ENCODE assay signal across 8 mouse cellular contexts in the genomic region with DNA sequence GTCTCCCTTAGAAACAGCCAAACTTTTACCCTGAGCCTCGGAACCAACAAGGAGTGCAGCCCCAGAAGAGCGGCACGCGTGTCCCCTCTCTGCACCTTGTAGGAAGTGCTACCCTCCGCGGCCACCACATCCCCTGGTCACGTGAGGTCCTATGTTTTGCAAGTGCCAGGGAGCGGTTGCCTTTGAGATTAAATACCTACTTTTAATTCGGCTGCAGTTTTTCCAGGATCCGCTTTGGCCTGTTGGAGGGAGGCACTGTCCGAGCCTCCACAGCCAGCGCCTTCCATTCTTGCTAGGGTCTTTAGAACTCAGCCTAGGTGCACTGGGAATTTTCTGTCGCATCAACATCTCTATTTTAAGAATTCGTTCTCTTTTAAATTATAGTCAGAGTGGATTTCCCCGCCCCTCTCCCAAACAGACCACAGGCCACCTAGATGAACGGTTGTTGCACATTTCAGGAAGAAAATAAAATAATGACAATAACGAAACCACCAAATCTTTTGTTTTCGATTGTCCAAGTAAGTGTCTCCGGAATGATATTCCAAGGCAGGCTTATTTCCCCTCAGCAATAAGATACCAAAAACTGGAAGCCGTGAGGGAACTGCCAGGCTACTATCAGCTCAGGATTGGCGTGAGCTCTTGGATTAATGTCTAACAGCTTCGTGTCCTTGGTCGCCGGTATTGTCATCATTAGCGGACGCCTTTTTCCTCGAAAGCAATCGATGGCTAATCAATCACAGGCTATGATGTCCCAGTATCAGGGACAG. TPM values are rescaled to one million over a fixed set of nuclear protein-coding genes. Genes with fewer than 3 reads are reported as not detected.
A peak's percentile ranks its signal among the peaks of the same experiment; 100 is the strongest.
DNase-seq lines count a peak whose midpoint lies in the region; ATAC-seq and TF ChIP-seq lines count a peak whose summit lies in the region.

No protein-coding gene starts in this region.

- WGBS in hindbrain, embryonic 14.5 days = 1% methylated on average over 28 of the region's 28 CpGs
- WGBS in liver, postnatal 0 days (ENCODE audit: insufficient replicate concordance) = 2% methylated on average over 28 of the region's 28 CpGs
- WGBS in neural tube, embryonic 11.5 days = under 1% methylated on average over 28 of the region's 28 CpGs

- TF ChIP-seq CTCF in cortical plate, adult 2 months (IDR thresholded peaks at IDR 0.05; ENCODE audit: extremely low read depth, insufficient read depth, low read length) = no peak
- no peak for TF ChIP-seq CTCF in liver, postnatal 0 days (IDR thresholded peaks at IDR 0.05; ENCODE audit: low read depth)

- H3K9ac ChIP-seq in hindbrain, embryonic 14.5 days = no peak overlapping the region
- peak overlapping the region; percentile 54 for H3K9ac ChIP-seq in liver, postnatal 0 days (replicated peaks)
- no peak overlapping the region for H3K9ac ChIP-seq in neural tube, embryonic 11.5 days (ENCODE audit: low read length)

- H3K27ac ChIP-seq in cortical plate, adult 2 months (ENCODE audit: insufficient read depth, low read length) = no peak overlapping the region
- H3K27ac ChIP-seq in hindbrain, embryonic 14.5 days = no peak overlapping the region
- peak overlapping the region; percentile 73 for H3K27ac ChIP-seq in liver, postnatal 0 days (ENCODE audit: low read depth)
- H3K27ac ChIP-seq in neural tube, embryonic 11.5 days (ENCODE audit: low read depth, low read length) = no peak overlapping the region

- peak overlapping the region; percentile 51 for H3K4me2 ChIP-seq in hindbrain, embryonic 14.5 days (replicated peaks)
- peak overlapping the region; percentile 78 for H3K4me2 ChIP-seq in liver, postnatal 0 days (ENCODE audit: low read depth, low read length)
- peak overlapping the region; percentile 89; the same call in 1 of the 2 replicates for H3K4me2 ChIP-seq in neural tube, embryonic 11.5 days (ENCODE audit: low read depth)

- no peak; the same call in 1 of the 2 replicates for TF ChIP-seq EP300 in liver, postnatal 0 days (IDR thresholded peaks at IDR 0.05; ENCODE audit: low read depth)

- no peaks in the 10 kb centered on the region for H3K4me1 ChIP-seq in cortical plate, adult 2 months (ENCODE audit: control insufficient read depth, insufficient read depth, low read length)
- H3K4me1 ChIP-seq in hindbrain, embryonic 14.5 days (replicated peaks; ENCODE audit: control insufficient read depth, insufficient read depth, low read length) = no peaks in the 10 kb centered on the region
- peaks cover 4% of the 10 kb centered on the region; the same call in 1 of the 2 replicates for H3K4me1 ChIP-seq in liver, postnatal 0 days (ENCODE audit: insufficient read depth)
- peaks cover 6% of the 10 kb centered on the region; the same call in 1 of the 2 replicates for H3K4me1 ChIP-seq in neural tube, embryonic 11.5 days (ENCODE audit: control insufficient read depth, insufficient read depth, low read length)

- H3K27me3 ChIP-seq in hindbrain, embryonic 14.5 days (ENCODE audit: control insufficient read depth, insufficient read depth, low read length) = peaks cover 89% of the 10 kb centered on the region
- peaks cover 59% of the 10 kb centered on the region for H3K27me3 ChIP-seq in liver, postnatal 0 days (ENCODE audit: insufficient read depth, low read length)
- H3K27me3 ChIP-seq in neural tube, embryonic 11.5 days (ENCODE audit: control insufficient read depth, insufficient read depth, low read length) = peaks cover 81% of the 10 kb centered on the region

- no peak for ATAC-seq in hindbrain, embryonic 14.5 days (ENCODE audit: low FRiP score)
- ATAC-seq in liver, postnatal 0 days = no peak
- ATAC-seq in neural tube, embryonic 11.5 days (ENCODE audit: insufficient read depth, low FRiP score, low TSS enrichment) = no peak

- no peaks in the 10 kb centered on the region for H3K9me3 ChIP-seq in hindbrain, embryonic 14.5 days (ENCODE audit: control insufficient read depth, low read length)
- no peaks in the 10 kb centered on the region for H3K9me3 ChIP-seq in liver, postnatal 0 days (ENCODE audit: low read length)
- H3K9me3 ChIP-seq in neural tube, embryonic 11.5 days (ENCODE audit: control insufficient read depth, low read length) = no peaks in the 10 kb centered on the region

- H3K36me3 ChIP-seq in hindbrain, embryonic 14.5 days (replicated peaks; ENCODE audit: control insufficient read depth, insufficient read depth) = no peaks in the 10 kb centered on the region
- no peaks in the 10 kb centered on the region; the same call in 1 of the 2 replicates for H3K36me3 ChIP-seq in liver, postnatal 0 days (replicated peaks; ENCODE audit: insufficient read depth, low read length)
- H3K36me3 ChIP-seq in neural tube, embryonic 11.5 days (ENCODE audit: control insufficient read depth, insufficient read depth, low read length) = no peaks in the 10 kb centered on the region

- TF ChIP-seq POLR2A in cortical plate, adult 2 months (IDR thresholded peaks at IDR 0.05; ENCODE audit: extremely low read depth, insufficient read depth, low read length) = no peak

- 0 out of 2 replicates have a peak overlapping the region, but pooled peaks have one; percentile 10 for H3K4me3 ChIP-seq in cortical plate, adult 2 months (ENCODE audit: insufficient read depth, low read length)
- H3K4me3 ChIP-seq in hindbrain, embryonic 14.5 days (replicated peaks; ENCODE audit: low read length) = no peak overlapping the region
- peak overlapping the region; percentile 72 for H3K4me3 ChIP-seq in liver, postnatal 0 days (ENCODE audit: low read depth, low read length)
- H3K4me3 ChIP-seq in neural tube, embryonic 11.5 days (ENCODE audit: low read depth, low read length) = no peak overlapping the region

- peak; percentile 62 for DNase-seq in embryo, embryonic 10.5 days (ENCODE audit: low spot score)
- no peak for DNase-seq in embryo, embryonic 10 days (ENCODE audit: low spot score)
- DNase-seq in hindbrain, embryonic 14.5 days (ENCODE audit: low spot score) = no peak
- peak; percentile 52 for DNase-seq in liver, postnatal 0 days
- peak; percentile 40 for DNase-seq in neural tube, embryonic 11.5 days (ENCODE audit: low spot score)
- no peak for DNase-seq in Muller cell, postnatal 12 days (ENCODE audit: inconsistent ontology term)
- no peak for DNase-seq in right cerebral cortex, postnatal 10 days (ENCODE audit: low spot score in 2 of 2)

RNA-seq across cellular contexts. Expression of a gene that starts 1.1 kb away (rescaled TPM):
- polyA plus RNA-seq in cortical plate, adult 2 months (2012; rRNA removed) = 0.75 and 0.95 TPM in 2 replicates
- 2.0 and 2.8 TPM in 2 replicates for polyA plus RNA-seq in hindbrain, embryonic 14.5 days (2014; fragmentation: Nextera tagmentation; extraction: Ambion mirVana)
- polyA plus RNA-seq in liver, postnatal 0 days (2015; fragmentation: Nextera tagmentation; extraction: Ambion mirVana) = 8.3 and 9.7 TPM in 2 replicates
- 9.3 and 12.4 TPM in 2 replicates for polyA plus RNA-seq in neural tube, embryonic 11.5 days (2014; fragmentation: Nextera tagmentation; extraction: Ambion mirVana)

Comparison
In these comparisons a context has a peak if more than half of its experiments do, and no peak if none do; other contexts are left out.
1. DNase-seq: peak in embryo, embryonic 10.5 days (single experiment), liver, postnatal 0 days (single experiment) and neural tube, embryonic 11.5 days (single experiment); none in embryo, embryonic 10 days (single experiment), hindbrain, embryonic 14.5 days (single experiment), Muller cell, postnatal 12 days (single experiment) and right cerebral cortex, postnatal 10 days (0 of 2).
2. H3K4me3 ChIP-seq: peak in cortical plate, adult 2 months (single experiment) and liver, postnatal 0 days (single experiment); none in hindbrain, embryonic 14.5 days (single experiment) and neural tube, embryonic 11.5 days (single experiment).
3. Peak in every context shown above with its lines, with median percentiles within 50 percentile points of each other: H3K4me2 ChIP-seq.